Mouse (Mus musculus) T-helper 1 cell (primary cell): ENCODE measurements around the gene Gm21969.

Experiments
- in situ Hi-C: fragments of 300-600 bp; cut with MboI, MseI; formaldehyde crosslinking; loops from one replicate; pipeline ENCODE4 v1.15.1; 2025; ENCODE audit warnings: high pct_unique_total_duplicates

Gm21969 gene

DNA sequence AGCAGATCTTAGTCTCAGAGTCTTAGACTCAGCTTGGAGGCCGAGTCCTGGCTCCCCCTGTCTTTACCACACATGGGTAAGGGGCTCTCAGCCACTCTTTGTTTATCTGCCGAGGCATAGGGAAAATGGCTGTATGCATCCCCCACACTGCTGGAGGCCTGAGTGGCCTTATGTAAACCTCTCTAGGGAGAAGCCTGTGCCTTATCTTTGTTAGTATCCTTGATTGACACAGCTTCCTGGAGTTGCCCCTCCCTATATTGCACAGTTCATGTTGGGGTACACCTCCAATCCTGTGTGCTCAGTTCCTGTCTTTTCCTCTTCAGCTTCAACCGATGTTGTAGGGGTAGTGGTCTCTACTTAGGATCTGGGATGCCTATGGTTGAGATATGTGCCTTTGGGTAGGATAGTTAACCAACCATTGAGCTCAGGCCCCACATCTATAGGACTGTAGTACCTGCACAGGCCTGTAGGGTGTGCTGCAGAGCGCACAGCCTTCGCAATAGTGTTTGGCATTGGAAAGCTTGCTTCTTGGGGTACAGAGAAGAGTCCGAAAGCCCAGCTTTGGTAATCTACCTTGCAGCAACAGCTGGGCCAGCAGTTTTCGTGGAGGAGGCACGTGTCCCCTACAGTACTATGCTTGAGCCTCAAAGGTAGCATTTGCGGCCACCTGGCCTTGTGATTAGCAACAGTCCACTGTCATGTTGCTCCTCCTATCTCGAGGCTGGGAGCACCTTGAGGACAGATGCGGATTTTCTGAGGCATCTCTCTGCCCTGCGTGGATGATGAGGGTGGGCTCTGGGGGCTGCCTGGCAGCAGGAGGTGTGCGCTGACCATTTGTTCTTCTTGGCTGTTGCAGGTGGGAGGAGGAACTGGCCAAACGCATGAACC, at the start of gene Gm21969:
Gene Gm21969 (plus strand): TSS at position 830 of the 888 bp plus-strand sequence.
- in situ Hi-C loops, result no loop called here

DNA sequence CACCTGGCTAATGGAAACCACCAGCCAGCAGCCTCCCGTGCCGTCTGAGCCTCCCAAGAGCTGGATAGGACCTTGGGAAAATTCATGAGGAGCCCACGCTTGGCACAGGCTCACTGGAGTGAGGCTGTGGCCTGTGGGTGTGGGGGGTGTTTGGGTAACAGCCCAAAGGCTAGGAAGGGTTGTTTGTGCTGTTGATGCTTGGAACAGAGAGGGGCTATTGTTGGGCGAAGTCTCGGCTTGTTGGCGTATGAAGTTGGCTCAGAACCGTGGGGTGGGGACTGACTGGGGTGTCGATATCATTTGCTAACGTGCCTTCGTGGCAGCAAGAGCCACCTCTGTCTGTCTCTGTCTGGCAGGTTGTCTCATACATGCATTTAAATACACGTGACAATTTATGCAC, 47.8 kb upstream of the Gm21969 start:
- in situ Hi-C loops, result no loop called here

DNA sequence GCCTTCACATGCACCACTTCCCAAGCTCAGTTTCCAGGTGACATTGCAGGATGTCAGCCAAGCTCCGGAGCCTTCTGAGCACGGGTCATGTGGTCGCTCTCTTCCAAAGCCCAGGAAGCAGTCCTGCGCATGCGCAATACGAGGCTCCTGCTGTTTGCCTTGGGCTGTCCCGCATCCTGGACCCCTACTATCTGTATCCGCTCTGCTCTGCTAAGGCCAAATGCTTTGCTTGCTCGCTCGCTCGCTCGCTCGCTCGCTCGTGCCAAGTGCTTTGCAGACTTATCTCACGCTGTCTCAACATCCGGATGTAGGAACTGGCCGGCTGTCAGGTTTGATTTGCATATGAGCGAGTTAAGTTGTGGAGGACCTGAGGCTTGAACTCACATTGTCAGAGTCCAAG, 47.0 kb upstream of the Gm21969 start:
- in situ Hi-C loops, result no loop called here

- in situ Hi-C loops, result loop anchor here (10.0 kb wide), 1 partner anchor 1094 kb away; no protein-coding TSS in a partner anchor
These were observed 34.6 kb upstream of the Gm21969 start for GRCm38 (mm10) chr4:139568361-139568760.

GRCm38 (mm10) chr4:139570756-139571155, 32.2 kb upstream of the Gm21969 start:
- in situ Hi-C loops, result no loop called here

GRCm38 (mm10) chr4:139572928-139573512, 30.0 kb upstream of the Gm21969 start:
- in situ Hi-C loops, result no loop called here

GRCm38 (mm10) chr4:139574156-139574798, 28.7 kb upstream of the Gm21969 start:
- in situ Hi-C loops, result no loop called here

- in situ Hi-C loops, result no loop called here
These were observed 27.9 kb upstream of the Gm21969 start for GRCm38 (mm10) chr4:139574799-139575672.

DNA sequence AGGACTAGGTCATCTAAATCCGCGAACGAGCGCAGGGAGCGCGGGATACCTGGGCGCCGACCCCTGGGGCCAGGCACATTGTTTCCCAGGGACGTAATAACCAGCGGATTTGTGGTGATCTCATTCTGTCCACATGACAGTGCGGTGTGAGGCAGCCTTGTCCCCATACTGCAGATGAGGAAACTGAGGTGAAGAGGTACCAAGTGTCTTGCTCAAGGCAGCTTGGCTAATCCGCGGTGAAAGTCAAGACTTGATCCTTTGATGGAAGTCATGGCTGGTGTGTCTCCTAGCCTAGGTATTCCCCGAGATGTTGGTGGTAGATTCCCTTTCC, 27.3 kb upstream of the Gm21969 start:
- in situ Hi-C loops, result no loop called here

- in situ Hi-C loops, result no loop called here
These were observed 26.6 kb upstream of the Gm21969 start for GRCm38 (mm10) chr4:139576251-139576880.

DNA sequence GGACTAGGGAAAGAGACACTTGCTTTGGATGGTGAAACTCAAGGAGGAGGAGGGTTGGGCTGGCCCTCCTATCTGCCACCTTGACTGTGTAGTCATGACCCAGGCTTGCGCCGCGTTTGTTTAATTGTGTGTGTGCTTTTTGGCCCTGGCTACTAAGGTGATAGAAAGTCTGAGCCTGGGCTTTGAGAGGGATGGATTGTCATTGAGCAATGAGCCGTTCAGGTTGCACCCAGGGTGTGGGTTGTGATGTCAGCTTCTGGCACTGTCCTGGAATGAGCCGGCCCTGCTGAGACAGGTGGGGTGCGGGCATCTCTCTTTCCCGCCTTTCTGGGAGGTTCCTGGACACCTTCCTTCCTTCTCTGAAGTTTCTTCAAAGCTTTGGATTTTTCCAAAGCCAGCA, 26.0 kb upstream of the Gm21969 start:
- in situ Hi-C loops, result no loop called here

GRCm38 (mm10) chr4:139578389-139578788, 24.6 kb upstream of the Gm21969 start:
- in situ Hi-C loops, result no loop called here

DNA sequence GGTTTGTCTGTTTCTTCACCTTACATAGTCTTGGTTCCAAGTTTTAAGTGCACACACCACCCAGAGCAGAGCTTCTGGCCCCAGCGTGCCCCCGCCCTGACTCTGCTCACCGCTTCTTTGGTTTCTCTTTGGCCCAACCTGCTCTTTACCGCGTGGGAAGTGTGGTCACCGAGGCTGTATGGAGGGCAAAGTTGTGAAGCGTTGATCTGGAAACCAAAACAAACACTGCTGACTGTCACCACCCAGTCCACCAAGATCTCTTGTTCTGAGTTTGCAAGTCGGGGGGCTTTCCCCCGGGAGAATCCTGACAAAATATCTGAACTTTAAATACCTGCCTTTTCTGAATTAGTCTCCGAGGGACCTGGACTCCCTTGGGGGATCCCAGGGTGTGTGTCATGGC, 24.0 kb upstream of the Gm21969 start:
- in situ Hi-C loops, result no loop called here

- in situ Hi-C loops, result no loop called here
These were observed 23.5 kb upstream of the Gm21969 start for GRCm38 (mm10) chr4:139579466-139579865.

DNA sequence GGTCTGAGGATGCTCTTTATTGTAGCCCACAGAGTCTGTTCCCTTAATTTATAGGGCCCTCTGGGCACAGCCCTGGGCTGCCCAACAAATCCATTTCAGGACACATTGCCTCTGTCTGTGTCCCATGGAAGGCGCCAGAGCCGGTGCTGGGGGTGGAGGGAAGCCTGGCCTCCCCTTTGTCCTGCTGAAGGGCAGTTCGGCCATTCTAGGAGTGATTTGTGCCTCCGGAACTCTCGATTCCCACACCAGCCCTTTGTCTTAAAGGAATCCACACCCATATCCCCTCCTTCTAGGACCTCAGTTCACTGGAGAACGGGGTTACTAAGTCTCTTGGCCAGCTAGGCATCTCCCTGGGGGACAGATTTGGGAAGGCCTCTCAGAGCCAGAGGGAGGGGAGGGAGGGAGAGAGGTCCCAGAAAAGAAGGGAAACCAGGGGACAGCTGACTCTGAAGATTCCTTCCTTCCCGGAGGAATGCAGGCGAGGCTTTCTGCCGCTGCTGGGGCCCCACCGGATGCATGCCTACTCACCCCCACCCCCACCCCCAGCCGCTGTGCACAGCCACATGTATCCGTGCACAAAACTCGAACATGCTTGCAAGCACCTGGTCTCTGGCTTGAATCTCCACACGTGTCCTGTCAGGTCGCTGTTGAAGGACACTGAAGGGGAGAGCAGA, 22.2 kb upstream of the Gm21969 start:
- in situ Hi-C loops, result no loop called here

- in situ Hi-C loops, result no loop called here
These were observed 21.4 kb upstream of the Gm21969 start for GRCm38 (mm10) chr4:139581427-139582051.

- in situ Hi-C loops, result no loop called here
These were observed 20.6 kb upstream of the Gm21969 start for GRCm38 (mm10) chr4:139582346-139582745.

DNA sequence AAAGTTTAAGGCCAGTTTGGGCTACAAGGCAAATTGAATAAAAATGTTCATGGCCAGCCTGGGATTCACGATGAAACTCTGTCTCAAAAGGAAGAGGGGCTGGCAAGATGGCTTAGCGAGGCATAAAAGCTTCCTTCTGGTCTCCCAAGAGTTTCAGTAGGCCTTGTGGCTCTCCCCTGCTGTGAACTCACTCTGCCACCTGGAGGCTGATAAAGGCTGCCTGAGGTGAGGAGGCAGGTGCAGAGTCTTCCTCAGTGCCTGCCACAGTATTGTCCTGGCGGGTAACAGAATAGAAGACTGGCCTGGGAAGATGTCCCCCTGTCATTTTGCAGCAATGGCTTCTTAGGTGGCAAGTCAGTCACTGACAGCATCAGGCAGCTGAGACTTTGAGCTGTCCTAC, 20.1 kb upstream of the Gm21969 start:
- in situ Hi-C loops, result no loop called here

GRCm38 (mm10) chr4:139583629-139584245, 19.2 kb upstream of the Gm21969 start:
- in situ Hi-C loops, result no loop called here

DNA sequence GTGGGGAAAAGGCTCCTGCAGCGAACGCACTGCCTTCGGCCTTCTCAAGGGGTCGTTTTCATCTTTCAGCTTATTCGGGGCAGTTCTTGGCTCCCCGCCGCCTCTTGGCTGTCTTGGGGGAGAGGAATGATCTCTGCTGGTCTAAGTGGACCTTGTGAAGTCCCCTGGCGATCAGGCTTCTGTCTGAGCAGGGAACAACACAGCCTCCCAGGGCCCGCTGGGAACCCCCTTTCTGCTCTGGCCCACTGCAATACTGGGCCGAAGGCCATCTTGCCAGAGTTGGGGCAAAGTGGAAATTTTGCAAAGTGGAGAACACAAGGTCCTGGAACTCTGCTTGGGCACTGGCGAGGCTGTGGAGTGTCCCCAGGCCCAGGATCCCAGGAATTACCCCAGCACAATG, 18.3 kb upstream of the Gm21969 start:
- in situ Hi-C loops, result no loop called here
